In the genomic region with DNA sequence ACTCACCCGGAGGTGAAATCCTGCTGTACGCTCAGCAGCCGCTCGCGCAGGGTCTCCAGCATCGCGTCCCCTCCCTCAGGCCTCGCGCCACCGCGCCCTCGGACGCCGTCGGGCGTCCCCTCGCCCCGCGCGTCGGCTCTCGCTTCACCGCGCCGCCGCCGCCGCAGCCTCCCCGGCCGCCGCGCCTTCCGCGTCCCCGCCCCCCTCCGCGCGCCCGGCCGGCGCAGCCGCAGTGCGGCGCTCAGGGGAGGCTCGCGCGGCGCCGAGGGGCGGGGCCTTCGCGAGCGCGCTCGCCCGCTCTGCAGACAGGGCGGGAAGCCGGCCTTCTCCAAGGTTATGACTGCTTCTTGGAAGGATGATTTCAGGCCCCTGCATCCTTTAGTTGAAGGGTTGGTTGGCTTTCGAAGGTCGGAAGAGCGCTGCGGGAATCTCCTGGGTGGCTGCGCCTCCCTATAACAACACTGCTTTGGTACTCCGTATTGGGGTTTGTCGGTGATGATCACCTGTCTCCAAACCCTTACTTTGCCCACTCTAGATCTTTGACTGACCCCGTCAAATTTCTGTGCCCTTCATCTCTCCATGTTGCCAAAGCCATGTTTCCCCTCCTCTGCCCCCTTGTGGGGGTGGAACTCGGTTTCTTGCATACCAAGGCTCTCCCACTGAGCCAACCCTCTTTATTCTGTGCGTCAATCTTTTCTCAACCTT, we compare ENCODE assay signal across 8 mouse cellular contexts. TPM values are rescaled to one million over a fixed set of nuclear protein-coding genes. Genes with fewer than 3 reads are reported as not detected.
A peak's percentile ranks its signal among the peaks of the same experiment; 100 is the strongest.
DNase-seq lines count a peak whose midpoint lies in the region; ATAC-seq and TF ChIP-seq lines count a peak whose summit lies in the region.

Dtnbp1 (minus strand) TSS at position 237 of the 705 bp plus-strand sequence.

- CTCF ChIA-PET in Patski (lab: Charles Lee), result interaction anchor here (0.9 to 1.0 kb wide), 2 partner anchors 18 to 22 kb away, joined by 3 to 4 read pairs; no protein-coding TSS in a partner anchor

- peaks cover 24% of the 10 kb centered on the region for H3K4me1 ChIP-seq in hindbrain, embryonic 13.5 days (replicated peaks)

- ATAC-seq in Patski, result peak; percentile 45
- ATAC-seq in hindbrain, embryonic 13.5 days (ENCODE audit: low FRiP score), result peak; percentile 87

- H3K4me2 ChIP-seq in hindbrain, embryonic 13.5 days, result peak within 1 kb of the TSS; percentile 81

- H3K9me3 ChIP-seq in hindbrain, embryonic 13.5 days, result no peaks in the 10 kb centered on the region

- H3K27me3 ChIP-seq in Patski, result no peaks in the 10 kb centered on the region
- H3K27me3 ChIP-seq in hindbrain, embryonic 13.5 days, result no peaks in the 10 kb centered on the region

- no peak for DNase-seq in Patski (ENCODE audit: low read depth, low spot score)
- DNase-seq in cerebellum, postnatal 10 days, result peak; percentile 88 to 91
- DNase-seq in frontal cortex, postnatal 25 days (ENCODE audit: low spot score in 2 of 2), result peak; percentile 19 to 20
- DNase-seq in left cerebral cortex, adult 11 months (ENCODE audit: low spot score), result peak; percentile 42
- peak; percentile 83 to 89 for DNase-seq in lung, postnatal 4 days
- peak; percentile 71 for DNase-seq in retina, postnatal 7 days (ENCODE audit: low read depth, low spot score)
- DNase-seq in urinary bladder, postnatal 14 days (ENCODE audit: low spot score), result peak; percentile 74

- WGBS in hindbrain, embryonic 13.5 days, result under 1% methylated on average over 66 of the region's 68 CpGs

- POLR2A ChIA-PET in Patski (lab: Charles Lee), result interaction anchor here (0.8 kb wide), 1 partner anchor 23 kb away, joined by 3 read pairs; no protein-coding TSS in a partner anchor

- TF ChIP-seq CTCF in Patski (IDR thresholded peaks at IDR 0.05), result peak; percentile 35

- peak within 1 kb of the TSS; percentile 86 for H3K4me3 ChIP-seq in hindbrain, embryonic 13.5 days

- peak within 1 kb of the TSS; percentile 83 for H3K27ac ChIP-seq in hindbrain, embryonic 13.5 days

- peaks cover 5% of the 10 kb centered on the region for H3K36me3 ChIP-seq in hindbrain, embryonic 13.5 days

- peak within 1 kb of the TSS; percentile 89 for H3K9ac ChIP-seq in hindbrain, embryonic 13.5 days

- in situ Hi-C loops in Patski (cut with MboI; ENCODE audit: low pct_unique_long_range_greater_than_20kb), result no loop called here

RNA-seq across cellular contexts. Expression of gene Dtnbp1, which starts in this region (rescaled TPM):
- polyA plus RNA-seq in Patski (2021), result 155 TPM
- 111 and 123 TPM in 2 replicates for polyA plus RNA-seq in hindbrain, embryonic 13.5 days (2015; fragmentation: Nextera tagmentation; extraction: Ambion mirVana)
